Mouse (Mus musculus) CH12.LX (cell line): ENCODE results near the gene Ankrd2.

ENCODE experiments used
- CTCF ChIP-seq, 2 experiments: IDR thresholded peaks in 1 of 2; conservative IDR thresholded peaks in 1 of 2; 2 replicates each; pipeline ENCODE4 v1.5.1; 2011 to 2012; ENCODE audit warnings: low read depth in 2 of 2, low read length in 2 of 2, improper control_type of control experiment in 1 of 2, inconsistent platforms in 1 of 2, mild to moderate bottlenecking in 1 of 2, moderate library complexity in 1 of 2
- EP300 ChIP-seq: IDR thresholded peaks from 2 replicates; pipeline ENCODE4 v1.6.1; 2011; ENCODE audit warnings: low read length, improper control_type of control experiment
- MAFK ChIP-seq: IDR thresholded peaks from 2 replicates; pipeline ENCODE4 v1.6.1; 2011; ENCODE audit warnings: low read length, improper control_type of control experiment; ENCODE audit not compliant: insufficient replicate concordance
- POLR2A ChIP-seq: IDR thresholded peaks from 2 replicates; pipeline ENCODE4 v1.6.1; 2011; ENCODE audit warnings: low read depth, mild to moderate bottlenecking, improper control_type of control experiment, low read length
- USF1 ChIP-seq: IDR thresholded peaks from 2 replicates; pipeline ENCODE4 v1.6.1; 2014; ENCODE audit warnings: low read depth, mild to moderate bottlenecking, inconsistent platforms, low read length, improper control_type of control experiment

DNA sequence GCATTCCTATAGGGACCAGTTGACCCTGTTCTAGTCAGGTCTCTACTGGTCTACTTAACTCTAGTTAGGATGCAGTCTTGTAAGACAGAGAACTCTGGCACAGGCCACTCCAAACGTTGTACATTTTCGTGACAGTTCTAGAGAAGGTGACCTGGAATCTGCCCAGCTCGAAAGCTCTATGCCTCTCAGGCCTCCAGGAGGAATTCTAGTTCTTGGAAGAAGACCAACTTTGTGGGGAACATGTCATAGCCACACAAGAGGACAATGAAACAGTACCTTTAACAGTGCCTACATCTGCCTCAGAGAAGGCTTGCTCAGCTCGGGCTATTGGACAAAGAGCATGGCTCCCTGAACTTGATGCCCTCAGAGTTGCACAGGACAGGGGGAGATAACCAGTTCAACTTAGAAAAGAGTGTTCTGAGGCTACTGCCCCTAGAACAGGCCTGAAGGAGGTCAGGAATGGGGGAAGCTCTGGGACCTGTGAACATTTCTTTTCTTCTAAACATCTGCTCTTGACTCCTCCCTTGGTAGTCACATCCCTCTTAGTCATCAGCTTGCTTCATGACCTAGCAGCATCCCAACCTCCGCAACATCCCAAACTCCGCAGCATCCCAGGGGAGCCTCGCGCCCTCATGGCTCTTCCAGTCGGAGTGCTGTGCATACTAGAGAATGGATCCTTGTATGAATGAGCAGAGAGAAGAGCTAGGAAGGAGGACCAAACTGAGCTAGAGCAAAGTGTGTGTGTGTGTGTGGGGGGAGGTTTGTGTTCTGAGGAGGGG, 36.8 kb upstream of the Ankrd2 start:
- TF ChIP-seq MAFK: no peak
- no peak for TF ChIP-seq POLR2A
- no peak for TF ChIP-seq CTCF (conservative IDR thresholded peaks at IDR 0.05 in 1 of 2, IDR thresholded peaks at IDR 0.05 in 1 of 2; ENCODE audit: low read depth in 2 of 2, low read length in 2 of 2)
- no peak for TF ChIP-seq EP300
- no peak for TF ChIP-seq USF1
